ENCODE assay signal across 8 mouse cellular contexts in genomic region chr2:69802911-69803312, GRCm38 (mm10). TPM values are rescaled to one million over a fixed set of nuclear protein-coding genes. Genes with fewer than 3 reads are reported as not detected.
DNase-seq lines count a peak whose midpoint lies in the region; ATAC-seq and TF ChIP-seq lines count a peak whose summit lies in the region.

No protein-coding gene starts in this region.

- peak overlapping the region; percentile 31 for H3K4me2 ChIP-seq in heart, embryonic 15.5 days
- no peak overlapping the region for H3K4me2 ChIP-seq in midbrain, embryonic 12.5 days (replicated peaks)
- no peak overlapping the region for H3K4me2 ChIP-seq in stomach, postnatal 0 days (replicated peaks; ENCODE audit: low read depth)

- peak in 1 of 2 experiments; percentile 67 for DNase-seq in layer of hippocampus, adult 2 months (ENCODE audit: low spot score in 2 of 2)
- no peak for DNase-seq in layer of hippocampus, adult 9-11 months
- DNase-seq in adrenal gland, postnatal 10 days, result peak; percentile 91
- peak; percentile 70 for DNase-seq in embryonic facial prominence, embryonic 10.5 days (ENCODE audit: low spot score)
- DNase-seq in layer of hippocampus, postnatal 25 days (ENCODE audit: extremely low spot score in 1 of 2, low spot score in 1 of 2), result peak; percentile 27 to 70
- peak; percentile 81 for DNase-seq in stomach, postnatal 0 days (ENCODE audit: low spot score)

- no peaks in the 10 kb centered on the region for H3K9me3 ChIP-seq in embryonic facial prominence, embryonic 10.5 days
- no peaks in the 10 kb centered on the region for H3K9me3 ChIP-seq in heart, embryonic 15.5 days (replicated peaks)
- H3K9me3 ChIP-seq in midbrain, embryonic 12.5 days, result no peaks in the 10 kb centered on the region
- H3K9me3 ChIP-seq in stomach, postnatal 0 days (ENCODE audit: control insufficient read depth, low read length), result no peaks in the 10 kb centered on the region

- TF ChIP-seq EP300 in stomach, postnatal 0 days (optimal IDR thresholded peaks at IDR 0.05), result no peak

- no peak overlapping the region for H3K9ac ChIP-seq in heart, embryonic 15.5 days
- H3K9ac ChIP-seq in midbrain, embryonic 12.5 days (replicated peaks), result no peak overlapping the region
- no peak overlapping the region for H3K9ac ChIP-seq in stomach, postnatal 0 days (ENCODE audit: low read length)

- H3K36me3 ChIP-seq in embryonic facial prominence, embryonic 10.5 days (replicated peaks), result peaks cover 1% of the 10 kb centered on the region
- H3K36me3 ChIP-seq in heart, embryonic 15.5 days, result no peaks in the 10 kb centered on the region
- H3K36me3 ChIP-seq in midbrain, embryonic 12.5 days, result peaks cover under 1% of the 10 kb centered on the region; the same call in 1 of the 2 replicates
- H3K36me3 ChIP-seq in stomach, postnatal 0 days (ENCODE audit: control insufficient read depth, insufficient read depth, low read length), result no peaks in the 10 kb centered on the region

- no peak overlapping the region for H3K27ac ChIP-seq in layer of hippocampus, adult 2 months
- no peak overlapping the region for H3K27ac ChIP-seq in embryonic facial prominence, embryonic 10.5 days (replicated peaks)
- no peak overlapping the region for H3K27ac ChIP-seq in heart, embryonic 15.5 days
- no peak overlapping the region for H3K27ac ChIP-seq in midbrain, embryonic 12.5 days (replicated peaks)
- H3K27ac ChIP-seq in stomach, postnatal 0 days (replicated peaks), result no peak overlapping the region

- H3K4me1 ChIP-seq in embryonic facial prominence, embryonic 10.5 days, result peaks cover 5% of the 10 kb centered on the region; the same call in 1 of the 2 replicates
- peaks cover 4% of the 10 kb centered on the region; the same call in 1 of the 2 replicates for H3K4me1 ChIP-seq in heart, embryonic 15.5 days (replicated peaks)
- no peaks in the 10 kb centered on the region for H3K4me1 ChIP-seq in midbrain, embryonic 12.5 days
- no peaks in the 10 kb centered on the region for H3K4me1 ChIP-seq in stomach, postnatal 0 days (replicated peaks; ENCODE audit: control insufficient read depth, insufficient read depth)

- H3K27me3 ChIP-seq in embryonic facial prominence, embryonic 10.5 days (replicated peaks; ENCODE audit: low read depth, poor library complexity, severe bottlenecking), result 0 out of 2 replicates have a peak, but pooled peaks cover 2% of the 10 kb centered on the region
- H3K27me3 ChIP-seq in heart, embryonic 15.5 days, result no peaks in the 10 kb centered on the region
- no peaks in the 10 kb centered on the region for H3K27me3 ChIP-seq in midbrain, embryonic 12.5 days
- no peaks in the 10 kb centered on the region for H3K27me3 ChIP-seq in stomach, postnatal 0 days (ENCODE audit: control insufficient read depth, insufficient read depth, low read length)

- WGBS in embryonic facial prominence, embryonic 10.5 days, result 50% methylated on average over 5 of the region's 5 CpGs
- 43% methylated on average over 5 of the region's 5 CpGs for WGBS in heart, embryonic 15.5 days
- WGBS in midbrain, embryonic 12.5 days, result 63% methylated on average over 5 of the region's 5 CpGs
- WGBS in stomach, postnatal 0 days, result 47% methylated on average over 5 of the region's 5 CpGs

- peak; percentile 66 for ATAC-seq in heart, embryonic 15.5 days (replicated peaks; ENCODE audit: insufficient number of reproducible peaks, insufficient read depth, low FRiP score, low read depth)
- 0 out of 2 replicates have a peak, but pooled peaks have one; percentile 27 for ATAC-seq in midbrain, embryonic 12.5 days (ENCODE audit: low FRiP score, low read depth)
- peak; percentile 92 for ATAC-seq in stomach, postnatal 0 days (ENCODE audit: low FRiP score, low TSS enrichment)

- H3K4me3 ChIP-seq in layer of hippocampus, adult 2 months, result peak overlapping the region; percentile 12; the same call in 1 of the 2 replicates
- H3K4me3 ChIP-seq in embryonic facial prominence, embryonic 10.5 days, result no peak overlapping the region
- H3K4me3 ChIP-seq in heart, embryonic 15.5 days, result no peak overlapping the region
- no peak overlapping the region for H3K4me3 ChIP-seq in midbrain, embryonic 12.5 days
- no peak overlapping the region for H3K4me3 ChIP-seq in stomach, postnatal 0 days (ENCODE audit: low read depth, low read length)

- peak; percentile 90 for TF ChIP-seq CTCF in layer of hippocampus, adult 2 months (conservative IDR thresholded peaks at IDR 0.05)
- peak; percentile 80 for TF ChIP-seq CTCF in stomach, postnatal 0 days (IDR thresholded peaks at IDR 0.05; ENCODE audit: low read depth)

RNA-seq across cellular contexts. Expression of gene Phospho2, which starts 13.5 kb away (rescaled TPM):
- 10 to 100 TPM; 19.8 to 23.7 TPM for total RNA-seq in layer of hippocampus, adult 2 months (2021)
- 10 to 100 TPM; 15.8 to 18.1 TPM for total RNA-seq in adrenal gland, postnatal 10 days (2021)
- polyA plus RNA-seq in embryonic facial prominence, embryonic 10.5 days (2016; fragmentation: Nextera tagmentation; extraction: Ambion mirVana), result 26.1 and 28.5 TPM in 2 replicates
- polyA plus RNA-seq in heart, embryonic 15.5 days (2015; fragmentation: Nextera tagmentation; extraction: Ambion mirVana), result 17.3 and 18.3 TPM in 2 replicates
- total RNA-seq in layer of hippocampus, postnatal 25 days (2021), result 10 to 100 TPM; 19.8 to 25.0 TPM
- 33.9 and 36.2 TPM in 2 replicates for polyA plus RNA-seq in midbrain, embryonic 12.5 days (2016; fragmentation: Nextera tagmentation; extraction: Ambion mirVana)
- polyA plus RNA-seq in stomach, postnatal 0 days (2015; fragmentation: Nextera tagmentation; extraction: Ambion mirVana), result 19.0 and 19.3 TPM in 2 replicates

RNA-seq across cellular contexts. Expression of gene Ccdc173, which starts 13.5 kb away (rescaled TPM):
- total RNA-seq in layer of hippocampus, adult 2 months (2021), result 1 to 10 TPM; 2.7 to 3.1 TPM
- total RNA-seq in adrenal gland, postnatal 10 days (2021), result 1 to 10 TPM; 1.3 to 1.9 TPM
- polyA plus RNA-seq in embryonic facial prominence, embryonic 10.5 days (2016; fragmentation: Nextera tagmentation; extraction: Ambion mirVana), result 2.4 TPM in 2 replicates
- 1.4 and 1.7 TPM in 2 replicates for polyA plus RNA-seq in heart, embryonic 15.5 days (2015; fragmentation: Nextera tagmentation; extraction: Ambion mirVana)
- 1 to 10 TPM; 1.8 to 2.6 TPM for total RNA-seq in layer of hippocampus, postnatal 25 days (2021)
- 4.8 and 5.1 TPM in 2 replicates for polyA plus RNA-seq in midbrain, embryonic 12.5 days (2016; fragmentation: Nextera tagmentation; extraction: Ambion mirVana)
- 0.70 and 0.96 TPM in 2 replicates for polyA plus RNA-seq in stomach, postnatal 0 days (2015; fragmentation: Nextera tagmentation; extraction: Ambion mirVana)

RNA-seq across cellular contexts. Expression of gene Klhl23, which starts 18.8 kb away (rescaled TPM):
- total RNA-seq in layer of hippocampus, adult 2 months (2021), result 10 to 100 TPM; 43.8 to 44.3 TPM
- 10 to 100 TPM; 10.1 to 15.3 TPM for total RNA-seq in adrenal gland, postnatal 10 days (2021)
- 24.3 and 24.7 TPM in 2 replicates for polyA plus RNA-seq in embryonic facial prominence, embryonic 10.5 days (2016; fragmentation: Nextera tagmentation; extraction: Ambion mirVana)
- 46.4 and 53.0 TPM in 2 replicates for polyA plus RNA-seq in heart, embryonic 15.5 days (2015; fragmentation: Nextera tagmentation; extraction: Ambion mirVana)
- 10 to 100 TPM; 42.2 to 45.8 TPM for total RNA-seq in layer of hippocampus, postnatal 25 days (2021)
- 41.0 and 51.6 TPM in 2 replicates for polyA plus RNA-seq in midbrain, embryonic 12.5 days (2016; fragmentation: Nextera tagmentation; extraction: Ambion mirVana)
- polyA plus RNA-seq in stomach, postnatal 0 days (2015; fragmentation: Nextera tagmentation; extraction: Ambion mirVana), result 21.4 and 25.1 TPM in 2 replicates

RNA-seq across cellular contexts. Expression of gene Ssb, which starts 58.5 kb away (rescaled TPM):
- 100 to 1,000 TPM; 125 to 139 TPM for total RNA-seq in layer of hippocampus, adult 2 months (2021)
- 100 to 1,000 TPM; 151 to 160 TPM for total RNA-seq in adrenal gland, postnatal 10 days (2021)
- polyA plus RNA-seq in embryonic facial prominence, embryonic 10.5 days (2016; fragmentation: Nextera tagmentation; extraction: Ambion mirVana), result 377 and 407 TPM in 2 replicates
- 173 and 201 TPM in 2 replicates for polyA plus RNA-seq in heart, embryonic 15.5 days (2015; fragmentation: Nextera tagmentation; extraction: Ambion mirVana)
- 100 to 1,000 TPM; 125 to 138 TPM for total RNA-seq in layer of hippocampus, postnatal 25 days (2021)
- polyA plus RNA-seq in midbrain, embryonic 12.5 days (2016; fragmentation: Nextera tagmentation; extraction: Ambion mirVana), result 379 and 421 TPM in 2 replicates
- polyA plus RNA-seq in stomach, postnatal 0 days (2015; fragmentation: Nextera tagmentation; extraction: Ambion mirVana), result 161 and 203 TPM in 2 replicates

Comparison
In these comparisons a context has a peak if more than half of its experiments do, and no peak if none do; other contexts are left out.
1. ATAC-seq: peak in every context shown above with its lines; median percentile 92 in stomach, postnatal 0 days; 66 in heart, embryonic 15.5 days; 27 in midbrain, embryonic 12.5 days.